Mouse (Mus musculus) frontal cortex, adult (tissue): Measurements from ENCODE around the gene Samd4b.

Experiments
- ATAC-seq: cut with Nextera tagmentation; 2 replicates; pipeline ENCODE4 v1.9.2; 2017; ENCODE audit warnings: mild to moderate bottlenecking, moderate library complexity, mixed read lengths; ENCODE audit not compliant: low TSS enrichment

Samd4b gene

DNA sequence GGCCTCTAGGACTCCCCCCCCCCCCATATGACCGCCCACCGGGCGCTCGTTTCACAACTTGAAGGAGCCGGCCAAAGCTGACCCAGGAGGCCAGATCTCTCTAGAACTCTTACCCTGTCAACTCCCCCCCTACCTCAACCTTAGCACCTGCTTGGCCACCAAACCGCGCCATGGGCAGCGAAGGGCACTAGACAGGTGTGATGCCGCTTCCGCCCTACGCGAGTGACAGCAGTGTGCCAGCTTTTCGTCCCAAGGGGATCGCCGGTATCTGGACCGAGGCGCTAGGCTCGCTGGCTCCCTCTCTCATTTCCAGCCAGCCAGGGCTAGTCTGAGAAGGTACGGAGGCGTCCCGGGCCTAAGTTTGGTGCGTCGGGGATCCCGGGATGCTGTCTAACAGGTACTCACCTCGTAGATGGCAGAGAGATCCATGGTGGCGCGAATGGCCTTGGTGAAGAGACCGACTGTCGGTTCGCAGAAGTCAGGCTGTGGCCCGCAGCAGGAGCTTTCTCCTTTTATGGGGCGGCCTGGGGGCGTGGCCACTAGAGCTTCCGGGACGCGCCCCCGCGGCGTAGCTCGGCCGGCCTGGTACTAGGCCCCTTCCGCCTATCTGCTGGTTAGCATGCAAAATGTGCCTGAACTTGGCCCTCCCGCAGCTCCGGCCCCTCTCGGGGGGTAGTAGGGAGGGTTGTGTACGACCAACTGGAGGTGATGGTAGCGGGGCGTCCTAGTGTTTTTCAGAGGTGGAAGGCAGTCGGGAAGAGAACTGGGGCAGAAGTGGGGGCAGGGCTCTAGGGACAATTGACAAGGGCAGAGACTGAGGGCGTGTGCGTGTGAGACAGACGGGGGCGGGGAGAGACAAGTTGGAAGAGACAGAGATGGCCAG is 218.9 kb downstream of the Samd4b start:
- ATAC-seq: peak; percentile 26; the same call in 1 of the 2 replicates

DNA sequence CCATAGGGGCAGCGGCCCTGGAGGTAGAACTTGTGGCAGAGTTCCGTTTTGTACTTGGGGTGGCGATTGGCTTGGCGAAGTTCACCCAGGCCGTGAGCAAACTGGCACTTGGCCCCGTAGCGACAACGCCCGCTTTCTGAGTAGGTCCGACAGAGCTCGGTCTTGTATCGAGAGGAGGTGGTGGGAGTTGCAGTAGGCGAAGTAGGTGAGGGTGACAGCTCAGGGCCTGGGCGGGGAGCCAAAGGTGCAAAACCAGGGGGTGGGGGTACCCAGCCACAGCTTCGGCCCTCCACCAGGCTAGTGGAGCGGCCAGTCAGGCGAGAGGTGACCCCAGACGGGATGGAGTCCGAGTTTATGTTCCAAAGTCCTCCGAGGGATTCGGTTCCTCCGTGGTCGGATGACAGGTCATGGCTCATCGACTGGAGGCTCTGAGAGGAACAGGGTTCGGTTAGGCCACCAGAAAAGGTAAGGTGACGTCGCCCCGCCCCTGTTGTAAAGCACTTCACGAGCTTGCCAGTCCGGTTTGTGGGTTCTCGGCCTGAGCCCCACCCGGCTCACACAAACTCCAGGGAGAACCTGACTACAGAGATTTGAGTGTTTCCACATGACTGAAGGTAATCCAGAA is 219.8 kb downstream of the Samd4b start:
- no peak for ATAC-seq

DNA sequence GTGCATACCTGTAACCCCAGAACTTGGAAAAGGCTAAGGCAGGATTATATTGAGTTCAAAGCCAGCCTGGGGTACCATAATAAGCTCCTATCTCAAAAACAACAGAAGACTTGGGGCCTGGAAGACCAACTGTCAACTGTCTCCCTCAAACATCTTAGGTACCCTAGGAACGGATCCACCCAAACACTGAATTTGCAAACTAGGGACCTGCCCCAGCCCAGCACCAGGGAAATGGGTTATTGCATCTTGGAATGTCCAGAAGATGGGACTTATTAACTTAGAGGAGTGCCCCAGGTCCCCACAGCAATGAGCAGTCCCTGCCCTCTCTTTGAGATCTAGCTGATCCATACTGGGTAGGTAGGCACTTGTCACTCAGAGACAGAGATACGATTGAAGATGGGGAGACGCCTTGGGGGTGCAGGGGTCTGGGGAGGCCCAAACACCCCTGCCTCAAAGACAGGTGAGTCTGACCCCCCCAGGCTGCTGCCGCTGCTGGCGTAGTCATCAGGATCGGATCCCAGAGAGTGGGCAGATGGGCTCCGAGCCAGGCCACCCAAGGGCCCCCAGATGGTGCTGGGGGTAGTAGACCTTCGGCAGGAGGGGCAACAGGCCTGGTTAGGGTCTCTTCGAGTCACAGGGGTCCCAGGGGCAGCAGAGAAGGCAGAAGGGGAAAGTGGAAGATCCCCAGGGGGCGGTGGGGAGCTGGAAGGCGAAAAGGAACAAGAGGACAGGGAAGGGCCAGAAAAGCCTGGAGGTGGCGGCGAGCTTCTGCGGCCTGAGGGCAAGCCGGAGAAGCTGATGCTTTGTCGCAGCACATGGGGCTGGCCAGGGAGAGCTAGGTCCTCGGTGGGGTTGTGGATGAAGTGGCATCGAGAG is 220.5 kb downstream of the Samd4b start:
- no peak for ATAC-seq

DNA sequence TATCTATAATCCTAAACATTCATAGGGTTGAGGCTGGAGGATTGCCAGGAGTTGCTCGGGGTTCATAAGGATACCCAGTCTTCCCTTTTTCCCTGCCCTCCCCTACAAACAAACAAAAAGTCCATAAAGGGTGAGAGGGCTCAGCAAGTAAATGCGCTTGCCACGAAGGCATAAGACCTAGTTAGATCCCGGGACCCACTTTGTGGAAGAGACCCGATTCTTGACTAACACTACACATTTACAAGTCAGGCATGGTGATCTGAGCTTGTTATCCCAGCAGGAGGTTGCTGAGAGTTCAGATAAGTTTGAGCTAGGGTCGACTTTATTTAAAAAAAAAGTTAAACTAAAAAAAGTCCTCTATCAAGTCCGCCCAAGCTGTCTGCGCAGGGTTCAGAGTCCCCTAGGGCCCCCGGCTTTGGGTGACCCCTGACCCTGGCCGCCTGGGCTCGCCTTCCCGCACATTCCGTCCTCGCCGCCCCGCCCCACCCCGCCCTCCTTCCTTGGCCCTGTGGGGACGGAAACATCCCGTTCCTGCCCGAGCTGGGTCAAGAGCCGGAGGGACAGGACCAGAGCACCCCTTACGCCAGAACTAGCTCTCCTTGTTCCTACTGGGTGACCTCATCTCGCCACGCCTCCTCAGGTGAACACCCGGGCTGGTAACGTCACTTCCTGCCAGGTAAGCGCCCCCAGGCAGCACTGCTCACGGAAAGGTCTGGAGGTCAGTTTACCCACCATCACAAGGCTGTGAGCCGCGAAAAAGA is 221.8 kb downstream of the Samd4b start:
- ATAC-seq: no peak

DNA sequence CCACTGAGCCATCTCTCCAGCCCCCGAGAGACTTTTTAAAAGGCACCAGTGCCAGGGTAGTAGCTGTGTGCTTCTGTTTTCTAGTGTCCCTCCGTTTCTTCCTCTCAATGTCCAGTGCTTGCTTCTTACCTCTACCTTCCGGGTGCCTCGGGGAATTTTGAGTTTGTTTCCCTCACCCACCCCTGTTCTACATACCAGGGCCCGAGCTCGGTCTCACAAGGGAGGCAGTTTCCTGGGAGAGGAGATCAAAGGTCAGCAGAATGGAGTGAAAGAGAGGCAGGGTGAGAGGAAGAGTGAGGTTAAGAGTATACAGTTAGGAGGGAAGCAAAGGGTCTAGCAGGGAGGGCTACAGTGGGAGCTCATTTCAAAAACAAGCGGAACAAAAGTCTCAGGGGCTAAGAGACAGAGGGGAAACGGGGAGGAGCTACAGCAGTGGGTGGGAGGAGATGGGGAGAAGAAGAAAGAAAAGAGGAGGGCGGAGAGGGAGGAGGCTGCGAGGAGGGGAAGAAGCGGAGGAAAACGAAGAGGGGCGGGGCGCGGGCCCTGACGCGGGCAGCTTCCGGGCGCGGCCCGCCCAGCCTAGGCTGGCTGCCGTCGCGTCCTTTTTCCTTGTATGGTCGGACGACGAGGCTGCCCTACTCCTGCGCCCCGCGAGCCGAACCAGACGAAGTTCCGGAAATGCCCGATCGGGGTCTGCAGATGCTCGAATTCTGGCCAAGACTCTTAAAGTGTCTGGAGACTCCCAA is 222.6 kb downstream of the Samd4b start:
- ATAC-seq: no peak

DNA sequence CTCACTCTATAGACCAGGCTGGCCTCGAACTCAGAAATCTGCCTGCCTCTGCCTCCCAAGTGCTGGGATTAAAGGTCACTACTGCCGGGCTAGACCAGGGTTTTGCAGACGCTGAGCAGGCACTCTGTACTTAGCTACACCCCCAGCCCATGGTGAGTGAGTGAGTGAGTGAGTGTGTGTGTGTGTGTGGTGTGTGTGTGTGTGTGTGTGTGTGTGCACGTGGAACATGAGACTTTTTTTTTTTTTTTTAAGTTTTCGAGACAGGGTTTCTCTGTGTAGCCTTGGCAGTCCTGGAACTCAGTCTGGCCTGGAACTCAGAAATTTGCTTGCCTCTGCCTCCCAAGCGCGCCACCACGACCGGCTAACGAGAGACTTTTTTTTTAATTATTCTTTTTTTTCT is 223.3 kb downstream of the Samd4b start:
- no peak for ATAC-seq

DNA sequence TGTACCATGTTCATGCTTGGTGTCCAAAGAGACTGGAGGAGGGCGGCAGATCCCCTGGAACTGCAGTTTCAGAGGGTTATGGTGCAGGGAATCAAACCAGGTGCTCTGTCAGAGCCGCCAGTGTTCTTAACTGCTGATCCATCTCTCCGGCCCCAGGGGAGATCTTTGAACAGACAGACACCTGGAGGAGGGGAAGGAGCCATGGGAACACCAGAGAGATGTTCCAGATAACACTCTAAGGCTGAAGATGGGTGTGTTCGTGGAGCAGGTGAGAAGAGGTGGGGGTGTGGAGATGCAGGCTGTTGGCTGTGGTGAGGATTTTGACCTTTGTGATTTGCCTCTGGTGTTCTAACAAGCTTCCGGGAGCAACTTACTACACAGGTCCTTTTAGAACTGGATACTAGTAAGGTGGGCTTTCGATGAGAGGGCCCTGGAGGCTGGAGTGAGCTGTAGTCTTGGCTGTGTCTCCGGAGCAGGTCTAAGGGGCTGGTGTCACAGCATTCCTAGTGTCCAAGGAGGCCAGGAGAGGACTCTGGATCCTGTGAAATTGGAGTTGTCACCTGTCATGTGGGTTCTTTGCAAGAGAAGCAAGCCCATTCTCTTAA is 224.0 kb downstream of the Samd4b start:
- ATAC-seq: no peak

DNA sequence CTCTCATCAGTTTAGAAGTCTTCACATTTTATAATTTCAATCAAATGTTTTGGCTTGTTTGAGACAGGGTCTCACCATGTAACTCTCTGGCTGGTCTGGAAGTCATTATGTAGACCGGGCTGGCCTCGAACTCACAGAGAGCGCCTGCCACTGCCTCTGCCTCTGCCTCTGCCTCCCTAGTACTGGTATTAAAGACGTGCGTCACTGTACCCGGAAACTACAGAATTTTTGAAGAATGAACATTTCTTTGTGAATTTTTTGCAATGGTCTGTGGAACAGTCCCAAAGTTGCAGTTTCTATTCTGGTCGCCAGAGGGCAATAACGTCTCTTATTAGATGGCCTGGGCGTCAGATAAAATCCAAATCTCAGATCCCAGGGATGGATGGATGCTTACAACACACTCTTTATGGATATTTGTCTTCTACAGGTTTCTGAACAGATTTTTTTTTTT is 224.8 kb downstream of the Samd4b start:
- 0 out of 2 replicates have a peak, but pooled peaks have one; percentile 11 for ATAC-seq

DNA sequence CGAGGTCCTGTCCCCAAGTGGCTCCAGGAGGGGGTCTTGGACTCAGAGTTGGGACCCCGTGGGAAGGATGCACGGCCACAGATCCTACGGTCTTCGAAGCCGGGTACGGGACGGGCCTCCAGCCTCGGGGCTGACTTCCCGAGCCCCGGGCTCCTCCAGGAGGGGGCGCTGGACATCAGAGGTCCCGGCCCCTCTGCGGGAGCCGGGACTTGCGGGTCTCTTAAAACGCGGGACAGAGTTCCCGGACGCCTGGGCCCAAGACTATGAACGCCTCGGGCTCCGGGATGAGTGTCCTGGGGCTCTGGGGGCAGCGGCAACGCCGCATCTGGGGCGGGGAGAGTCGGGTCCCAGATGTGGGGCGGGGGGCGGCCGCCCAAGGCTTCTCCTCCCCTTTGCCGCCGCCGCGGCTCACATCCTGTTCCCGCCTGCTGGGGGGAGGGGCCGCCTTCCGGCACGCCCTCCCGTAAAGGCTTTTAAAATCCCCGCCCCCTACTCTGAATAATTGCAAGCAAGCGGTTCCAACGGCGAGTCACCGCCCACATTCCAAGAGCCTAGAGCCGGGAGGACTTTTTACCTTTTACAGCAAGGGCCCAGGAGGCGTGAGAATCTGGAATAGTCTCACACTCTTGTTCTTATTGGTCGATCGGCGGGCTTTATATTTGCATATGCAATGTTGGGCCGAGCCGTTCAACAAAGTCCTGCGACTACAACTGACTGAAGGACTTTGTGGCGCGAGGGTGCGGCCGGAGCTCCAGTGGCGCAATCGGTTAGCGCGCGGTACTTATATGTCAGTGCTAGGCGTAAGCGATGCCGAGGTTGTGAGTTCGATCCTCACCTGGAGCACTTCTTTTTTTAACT is 225.5 kb downstream of the Samd4b start, which contains the start of gene Plekhg2:
Plekhg2 (minus strand) TSS at position 349 of the 858 bp plus-strand sequence.
- peak; percentile 71 for ATAC-seq

DNA sequence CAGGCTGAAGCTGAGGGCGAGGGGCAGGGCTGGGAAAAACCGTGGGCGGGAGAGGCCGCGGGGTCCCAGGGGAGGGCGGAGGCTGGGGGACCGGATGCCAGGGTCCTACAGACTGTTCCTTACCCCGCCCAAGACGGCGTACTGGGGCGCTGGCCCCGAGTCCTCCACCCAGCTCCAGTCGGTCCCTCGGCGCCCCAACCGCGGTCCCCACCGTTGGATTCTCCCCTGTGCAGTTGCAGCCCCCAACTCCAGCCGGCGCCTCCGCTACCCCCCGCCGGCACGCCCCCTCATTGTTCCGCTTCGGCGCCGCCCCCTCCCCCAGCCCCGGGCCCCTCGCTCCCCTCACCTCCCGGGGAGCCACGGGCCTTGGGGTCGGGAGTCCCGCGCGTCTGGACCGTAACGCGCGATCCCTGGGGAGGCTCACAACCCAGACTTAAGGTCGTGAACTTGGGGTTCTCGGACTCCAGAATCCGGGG is 226.4 kb downstream of the Samd4b start:
- ATAC-seq: no peak

DNA sequence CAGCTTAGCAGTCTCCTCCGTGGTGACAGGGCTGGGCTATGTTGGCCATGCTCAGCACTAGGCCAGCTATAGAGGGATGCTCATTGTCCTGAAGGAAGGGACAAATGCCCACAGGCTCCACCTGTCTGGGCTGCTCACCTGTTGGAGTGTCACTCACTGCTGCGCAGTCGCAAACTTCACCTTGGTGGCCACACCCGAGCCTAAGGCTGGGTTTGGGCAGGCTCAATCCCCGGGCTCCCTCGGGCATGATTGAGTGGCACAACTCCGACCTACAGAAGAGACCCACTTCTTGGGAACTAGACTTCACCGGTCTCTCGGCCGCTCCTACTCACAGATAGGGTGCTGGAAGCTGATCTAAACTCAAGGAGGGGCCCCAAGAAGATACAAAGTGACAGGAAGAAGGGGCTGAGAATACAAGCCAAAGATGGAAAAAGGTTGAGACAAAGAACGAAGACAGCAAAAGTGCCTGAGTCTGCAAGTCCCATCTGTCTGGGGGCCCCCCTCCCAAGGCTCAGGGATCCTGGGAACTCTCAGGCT is 226.9 kb downstream of the Samd4b start:
- no peak for ATAC-seq

DNA sequence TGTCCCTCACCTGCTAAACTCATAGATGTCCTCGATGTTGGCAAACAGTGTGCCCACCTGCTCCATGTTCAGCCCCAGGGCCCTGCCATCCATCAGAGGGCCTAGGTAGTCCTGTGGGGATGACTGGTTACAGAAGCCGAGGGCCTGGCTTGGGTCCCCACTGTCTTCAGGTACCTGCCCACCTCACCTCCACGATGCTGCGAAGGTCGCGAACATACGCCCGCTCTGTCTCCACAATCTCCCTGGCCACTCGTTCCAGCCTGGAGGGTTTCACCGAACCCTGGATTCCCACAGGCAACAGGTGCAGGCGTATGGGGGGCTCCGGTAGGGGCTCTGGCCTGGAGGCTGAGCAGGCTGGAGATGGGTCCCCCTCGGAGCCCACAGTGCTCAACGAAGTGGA is 227.9 kb downstream of the Samd4b start:
- ATAC-seq: no peak

DNA sequence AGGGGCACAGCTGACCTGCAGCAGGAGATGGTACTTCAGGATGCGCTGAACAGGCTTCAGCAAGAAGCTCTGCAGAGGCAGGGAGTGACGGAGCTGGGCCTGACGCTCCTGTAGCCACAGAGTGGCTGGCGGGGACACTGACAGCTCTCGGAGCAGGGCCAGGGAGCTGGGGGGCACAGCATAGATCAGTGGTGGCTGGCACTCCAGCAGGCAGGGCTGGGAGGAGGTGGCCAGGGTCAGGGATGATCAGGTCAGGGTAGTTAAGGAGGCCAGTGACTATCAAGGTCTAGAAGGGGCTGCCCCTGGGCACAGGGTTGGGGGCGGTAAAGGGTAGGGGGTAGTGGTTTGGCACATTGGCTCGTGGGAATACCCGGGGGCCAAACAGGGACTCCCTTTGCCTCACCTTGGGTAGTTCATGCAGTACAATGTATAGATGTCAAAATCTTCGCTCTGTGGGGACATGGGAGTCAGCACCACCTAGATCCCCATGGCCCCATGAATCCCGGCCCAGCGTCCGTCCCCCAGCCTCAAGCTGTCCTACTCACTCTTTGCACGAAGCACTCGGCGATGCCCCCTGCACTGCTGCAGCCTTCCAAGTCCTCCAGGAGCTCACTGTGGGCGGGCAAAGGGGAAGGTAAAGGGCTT is 229.5 kb downstream of the Samd4b start:
- no peak for ATAC-seq

DNA sequence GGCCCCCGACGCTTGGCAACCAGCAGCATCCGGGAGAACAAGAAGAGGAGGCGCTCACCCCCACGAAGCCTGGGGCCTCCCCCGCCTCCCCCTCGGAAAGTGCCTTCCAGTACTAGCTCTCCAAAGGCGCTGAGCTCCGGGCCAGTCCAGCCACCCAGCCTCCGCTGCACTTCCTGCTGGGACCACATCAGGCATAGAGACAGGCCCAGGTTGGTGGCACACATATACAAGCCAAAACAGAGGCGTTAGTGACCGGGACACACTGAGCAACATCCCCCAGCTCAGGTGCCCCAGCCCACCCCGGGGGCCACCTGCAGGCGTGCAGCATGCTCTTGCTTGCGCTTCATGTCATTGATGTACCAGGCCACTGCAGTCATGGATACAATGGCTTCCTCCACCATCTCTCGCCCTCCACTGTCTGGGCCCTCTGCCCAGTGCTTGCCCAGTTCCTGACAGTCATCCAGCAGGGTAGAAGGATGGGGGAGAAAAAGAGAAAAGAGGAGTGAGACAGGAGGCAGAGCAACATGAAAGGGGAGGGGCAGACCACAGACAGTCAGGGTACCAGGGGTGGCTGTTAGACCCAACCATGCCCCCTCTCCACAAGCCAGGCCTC is 230.2 kb downstream of the Samd4b start:
- ATAC-seq: no peak

DNA sequence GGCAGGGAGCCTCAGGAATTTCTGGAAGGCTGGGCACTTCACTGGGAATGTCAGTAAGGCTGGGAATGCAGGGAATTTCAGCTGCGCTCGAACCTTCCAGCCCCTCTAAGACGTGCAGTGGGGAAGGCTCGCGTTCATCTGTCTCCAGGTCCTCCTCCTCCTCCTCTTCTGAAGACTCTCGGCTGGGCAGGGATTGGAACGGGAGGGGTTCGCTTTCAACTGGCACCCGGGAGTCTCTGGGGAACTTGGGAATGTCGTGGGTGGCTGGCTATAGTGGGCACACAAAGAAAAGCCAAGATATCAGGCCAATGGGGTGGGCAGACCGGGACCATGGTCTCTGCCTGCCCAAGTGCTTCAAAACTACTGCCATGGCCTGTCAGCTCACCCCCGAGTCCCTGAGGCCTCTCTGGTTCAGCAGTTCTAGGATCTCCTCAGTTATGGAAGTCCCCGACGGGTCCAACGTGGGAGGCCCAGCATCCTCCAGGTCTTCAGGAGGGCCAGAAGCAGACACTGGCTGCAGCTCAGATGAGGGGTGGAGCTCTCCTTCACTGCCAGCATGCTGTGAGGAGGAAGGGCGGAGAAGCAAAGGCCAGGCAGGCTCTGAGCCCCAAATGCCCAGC is 235.4 kb downstream of the Samd4b start:
- no peak for ATAC-seq

DNA sequence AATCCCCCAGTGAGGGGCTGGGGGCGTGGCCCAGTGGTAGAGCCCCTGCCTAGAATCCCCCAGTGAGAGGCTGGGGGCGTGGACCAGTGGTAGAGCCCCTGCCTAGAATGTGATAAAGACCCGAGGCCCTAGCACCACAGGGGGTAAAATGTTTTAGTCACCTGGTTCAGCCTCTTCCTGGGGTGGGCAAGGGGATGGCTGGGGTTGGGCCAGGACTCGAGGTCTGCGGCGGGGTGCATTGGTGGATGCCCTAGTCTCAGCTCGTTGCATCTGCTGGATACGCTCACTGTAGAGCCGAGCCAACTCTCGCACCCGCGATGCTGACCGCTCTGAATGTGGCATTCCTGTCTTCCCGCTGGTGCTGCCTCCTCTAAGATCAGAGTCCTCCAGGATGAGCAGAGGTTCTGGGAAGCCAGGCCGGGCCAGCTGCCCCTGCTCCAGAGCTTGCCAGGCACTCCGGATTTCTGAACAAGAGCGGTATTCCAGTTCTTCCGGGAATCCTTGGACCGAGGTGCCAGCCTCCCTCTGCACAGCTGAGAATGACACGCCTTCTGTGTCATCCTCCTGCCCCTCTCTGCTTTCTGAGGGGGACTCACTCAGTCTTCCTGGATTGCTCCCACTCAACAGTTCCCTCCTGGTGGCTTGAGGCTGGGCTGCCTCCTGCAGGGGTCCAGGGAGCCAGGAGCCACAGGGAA is 236.2 kb downstream of the Samd4b start:
- ATAC-seq: peak; percentile 41; the same call in 1 of the 2 replicates

DNA sequence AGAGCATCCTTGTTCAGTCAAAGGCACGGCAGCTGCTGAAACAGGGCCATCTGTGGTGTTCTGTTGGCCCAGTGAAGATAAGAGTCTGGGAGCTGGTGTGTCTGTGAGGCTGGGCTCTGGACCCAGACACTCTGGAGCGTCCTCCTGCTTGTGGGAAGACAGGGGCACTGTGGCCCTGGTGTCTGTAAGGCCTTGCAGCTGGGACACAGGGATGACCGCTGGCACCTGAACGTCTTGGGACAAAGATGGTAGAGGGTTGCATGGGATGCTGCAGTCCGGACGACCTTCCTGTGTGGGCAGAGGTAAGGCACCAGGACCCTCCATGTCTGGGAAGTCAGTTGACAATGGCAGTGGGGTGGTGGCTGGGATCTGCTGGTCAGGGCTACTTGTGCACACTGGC is 237.7 kb downstream of the Samd4b start:
- ATAC-seq: no peak
